11 mouse cellular contexts compared by ENCODE assay signal in the genomic region with DNA sequence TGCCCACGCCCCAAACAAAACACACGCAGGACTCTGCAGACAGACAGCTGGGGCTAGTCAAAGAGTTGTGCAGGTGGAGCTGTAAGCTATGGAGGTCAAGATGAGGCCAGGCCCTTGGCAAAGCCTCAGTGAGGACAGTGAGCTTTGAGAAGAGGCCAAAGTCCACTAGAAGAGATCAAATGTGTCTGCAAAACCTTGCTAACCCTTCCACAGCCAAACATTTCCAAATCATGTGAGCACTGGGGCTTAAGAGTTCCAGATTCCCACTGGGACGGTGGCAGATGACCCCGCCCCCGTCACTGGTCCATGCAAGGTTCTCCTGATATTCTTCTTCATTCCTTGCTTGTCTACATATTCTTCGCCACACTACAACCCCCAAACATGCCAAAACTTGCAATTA. TPM values are rescaled to one million over a fixed set of nuclear protein-coding genes. Genes with fewer than 3 reads are reported as not detected.
"Had no signal": no experiment of that assay in that cellular context is flagged by ENCODE, and none has a peak within 500 bp of the region (broad histone marks: within the 10 kb centered on the region; RNA-seq: fewer than 3 reads in every experiment).

No protein-coding gene starts in this region.

- H3K4me3 ChIP-seq: limb, embryonic 13.5 days; liver, embryonic 13.5 days; midbrain, embryonic 12.5 days; neural tube, embryonic 13.5 days; stomach, embryonic 15.5 days had no signal

- H3K27me3 ChIP-seq: liver, embryonic 13.5 days; neural tube, embryonic 13.5 days; stomach, embryonic 15.5 days had no signal

- ATAC-seq: inflammation-experienced regulatory T-cells, adult 6 months; intestine, postnatal 0 days; midbrain, embryonic 16.5 days had no signal

- H3K4me2 ChIP-seq: limb, embryonic 13.5 days; liver, embryonic 13.5 days; midbrain, embryonic 12.5 days; neural tube, embryonic 13.5 days; stomach, embryonic 15.5 days had no signal

- H3K36me3 ChIP-seq: limb, embryonic 13.5 days; liver, embryonic 13.5 days; midbrain, embryonic 12.5 days; neural tube, embryonic 13.5 days; stomach, embryonic 15.5 days had no signal

- H3K27ac ChIP-seq: limb, embryonic 13.5 days; liver, embryonic 13.5 days; midbrain, embryonic 12.5 days; neural tube, embryonic 13.5 days; stomach, embryonic 15.5 days had no signal

- H3K9me3 ChIP-seq: limb, embryonic 13.5 days; liver, embryonic 13.5 days; midbrain, embryonic 12.5 days; neural tube, embryonic 13.5 days; stomach, embryonic 15.5 days had no signal

- H3K4me1 ChIP-seq: limb, embryonic 13.5 days; midbrain, embryonic 12.5 days; neural tube, embryonic 13.5 days; stomach, embryonic 15.5 days had no signal

- H3K9ac ChIP-seq: limb, embryonic 13.5 days; liver, embryonic 13.5 days; midbrain, embryonic 12.5 days; neural tube, embryonic 13.5 days; stomach, embryonic 15.5 days had no signal

RNA-seq across cellular contexts. Expression of a gene that starts 16.1 kb away (rescaled TPM):
- total RNA-seq: megakaryocyte-erythroid progenitor cell, adult 5-6 weeks had no signal
- polyA plus RNA-seq: inflammation-experienced regulatory T-cells, adult 6 months had no signal

RNA-seq across cellular contexts. Expression of a gene that starts 50.2 kb away (rescaled TPM):
- total RNA-seq: megakaryocyte-erythroid progenitor cell, adult 5-6 weeks had no signal
- polyA plus RNA-seq: inflammation-experienced regulatory T-cells, adult 6 months; intestine, postnatal 0 days; limb, embryonic 13.5 days; liver, embryonic 13.5 days; lung, embryonic 16.5 days; spleen, adult 2 months had no signal
